Mouse (Mus musculus): ENCODE measurements around the gene Dpep3.

The Dpep3 gene

GRCm38 (mm10) chr8:105981146-105981545, 1.9 kb upstream of the Dpep3 start:
- no peak for DNase-seq (ENCODE audit: low spot score in 2 of 2)

DNA sequence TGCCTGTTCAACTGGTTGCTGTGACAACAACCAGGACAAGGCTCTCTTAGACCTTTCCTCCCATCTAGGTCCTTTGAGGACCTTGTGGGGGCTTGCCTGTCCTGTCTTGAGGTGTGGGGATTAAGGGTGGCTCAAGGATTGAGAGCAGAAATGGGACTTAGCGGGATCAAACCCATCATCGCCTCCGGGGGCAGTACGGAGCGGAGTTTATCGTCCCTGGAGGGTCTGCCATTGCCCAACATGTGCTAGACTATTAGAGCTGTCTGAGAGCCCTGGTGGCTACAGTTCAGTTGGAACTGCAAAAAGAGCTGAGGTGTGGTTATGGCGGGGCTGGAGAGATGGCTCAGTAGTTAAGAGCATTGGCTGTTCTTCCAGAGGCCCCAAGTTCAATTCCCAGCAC, 3.9 kb downstream of the Dpep3 start:
- DNase-seq (ENCODE audit: low spot score in 2 of 2) = no peak

GRCm38 (mm10) chr8:105971019-105971720, 8.1 kb downstream of the Dpep3 start:
- no peak for DNase-seq (ENCODE audit: low spot score in 2 of 2)

- DNase-seq (ENCODE audit: low spot score in 2 of 2) = no peak
These were observed 9.9 kb downstream of the Dpep3 start for GRCm38 (mm10) chr8:105969367-105969766.

DNA sequence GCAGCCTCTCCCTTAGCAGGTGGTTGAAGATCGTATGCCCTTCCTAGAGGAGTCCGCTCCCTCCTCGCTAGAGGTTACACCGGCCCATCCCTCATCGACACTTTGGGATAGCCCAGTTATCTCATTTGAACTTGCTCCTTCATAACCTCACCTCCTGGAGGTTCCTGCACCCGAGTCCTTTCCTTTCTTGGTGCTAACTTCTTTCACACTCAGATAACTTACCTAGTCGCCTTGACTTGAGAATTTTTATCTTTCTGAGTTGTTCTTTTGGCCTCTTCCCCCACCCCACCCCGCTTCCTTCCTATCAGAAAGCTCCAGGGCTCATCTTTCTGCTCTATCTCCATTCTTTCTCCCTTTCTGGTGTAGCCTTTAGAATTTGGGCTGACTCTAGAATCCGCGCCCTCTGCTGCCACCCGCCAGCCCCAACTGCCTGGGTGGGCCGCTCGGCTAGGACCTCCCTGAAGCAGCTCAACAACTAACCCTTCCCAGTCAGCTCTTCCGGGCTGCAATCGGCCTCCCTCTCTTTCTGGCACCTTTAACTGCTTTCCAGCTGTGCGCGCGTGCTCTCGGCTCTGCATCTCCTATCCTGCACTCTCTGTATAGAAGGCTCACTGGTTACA, 12.4 kb downstream of the Dpep3 start:
- peak; percentile 61 to 73 for DNase-seq (ENCODE audit: low spot score in 2 of 2)

- DNase-seq (ENCODE audit: low spot score in 2 of 2) = peak; percentile 76 to 89
These were observed 13.3 kb downstream of the Dpep3 start, which contains the start of gene Slc12a4 for GRCm38 (mm10) chr8:105965905-105966341. Slc12a4 (minus strand) TSS chr8:105966097.

- peak; percentile 62 to 83 for DNase-seq (ENCODE audit: low spot score in 2 of 2)
These were observed 13.8 kb downstream of the Dpep3 start for GRCm38 (mm10) chr8:105965266-105965904.

- DNase-seq (ENCODE audit: low spot score in 2 of 2) = peak in 1 of 2 experiments; percentile 58
These were observed 14.5 kb downstream of the Dpep3 start for GRCm38 (mm10) chr8:105964506-105965265.

GRCm38 (mm10) chr8:105961536-105961935, 17.7 kb downstream of the Dpep3 start:
- no peak for DNase-seq (ENCODE audit: low spot score in 2 of 2)

GRCm38 (mm10) chr8:105961101-105961500, 18.1 kb downstream of the Dpep3 start:
- peak in 1 of 2 experiments; percentile 60 for DNase-seq (ENCODE audit: low spot score in 2 of 2)

GRCm38 (mm10) chr8:105959350-105959749, 19.9 kb downstream of the Dpep3 start:
- DNase-seq (ENCODE audit: low spot score in 2 of 2) = no peak

DNA sequence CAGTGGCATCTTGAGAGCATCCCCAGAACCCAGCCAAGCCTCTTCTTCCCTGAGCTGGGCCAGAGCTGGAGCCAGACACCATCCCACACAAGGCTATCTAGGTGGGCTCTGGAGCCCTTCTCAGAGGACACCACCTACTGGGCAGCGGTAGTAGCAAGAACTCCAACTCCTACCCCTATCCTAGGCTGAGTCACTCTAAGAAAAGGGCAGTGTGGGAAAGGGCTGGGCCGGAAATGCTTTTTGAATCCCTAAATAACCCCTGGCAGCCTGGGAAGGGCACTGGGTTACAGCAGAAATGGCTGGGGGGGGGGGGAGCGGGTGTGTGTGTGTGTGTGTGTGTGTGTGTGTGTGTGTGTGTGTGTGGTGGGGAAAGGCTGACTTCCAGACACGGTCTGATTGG, 21.4 kb downstream of the Dpep3 start:
- no peak for DNase-seq (ENCODE audit: low spot score in 2 of 2)

DNA sequence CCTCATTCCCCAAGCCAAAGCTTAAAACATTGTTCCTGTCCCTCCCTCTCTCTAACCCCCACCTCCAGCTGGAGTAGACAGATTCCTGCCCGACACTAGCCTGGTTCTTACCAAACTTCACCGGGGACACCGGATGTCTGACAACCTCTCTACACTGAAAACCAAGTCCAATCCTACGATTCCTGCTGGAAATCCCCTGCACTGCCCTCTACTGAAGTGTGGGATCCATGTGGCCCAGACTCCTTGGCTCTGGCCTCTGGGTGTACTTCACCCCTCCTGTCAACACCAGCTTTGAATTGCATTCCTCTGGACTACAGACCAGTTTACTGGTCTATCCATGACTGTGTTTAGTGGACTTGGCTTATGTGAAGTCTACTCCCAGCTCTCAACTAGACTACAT, 22.7 kb downstream of the Dpep3 start:
- DNase-seq (ENCODE audit: low spot score in 2 of 2) = no peak

DNA sequence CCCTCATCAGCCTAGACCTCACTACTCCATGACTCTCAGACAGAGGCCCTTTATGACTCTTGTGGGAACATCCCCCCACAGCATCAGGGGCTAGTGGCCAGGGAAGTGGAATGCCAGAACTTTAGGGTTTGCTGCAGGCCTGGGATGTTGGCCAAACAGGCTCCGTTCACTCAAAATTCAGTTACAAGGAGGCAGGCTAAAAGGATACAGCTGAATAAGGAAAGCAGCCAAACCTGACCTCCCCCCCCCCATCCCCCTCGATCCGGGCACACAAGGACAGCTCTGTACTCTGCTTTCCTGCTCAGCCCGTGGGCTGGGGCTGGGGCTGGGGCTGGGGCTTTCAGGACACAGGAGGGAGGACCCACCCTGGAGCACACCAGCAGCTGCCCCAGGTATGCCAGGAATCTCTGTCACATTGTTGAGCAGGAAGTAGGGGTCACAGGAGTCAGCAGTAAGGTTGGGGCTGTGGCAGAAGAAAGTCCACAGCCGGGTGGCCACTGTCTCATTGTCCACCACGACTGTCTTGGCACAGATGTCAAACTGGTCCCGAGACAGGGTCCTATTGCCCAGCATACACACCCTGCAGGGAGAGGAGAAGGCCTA, 28.1 kb downstream of the Dpep3 start:
- DNase-seq (ENCODE audit: low spot score in 2 of 2) = no peak

DNA sequence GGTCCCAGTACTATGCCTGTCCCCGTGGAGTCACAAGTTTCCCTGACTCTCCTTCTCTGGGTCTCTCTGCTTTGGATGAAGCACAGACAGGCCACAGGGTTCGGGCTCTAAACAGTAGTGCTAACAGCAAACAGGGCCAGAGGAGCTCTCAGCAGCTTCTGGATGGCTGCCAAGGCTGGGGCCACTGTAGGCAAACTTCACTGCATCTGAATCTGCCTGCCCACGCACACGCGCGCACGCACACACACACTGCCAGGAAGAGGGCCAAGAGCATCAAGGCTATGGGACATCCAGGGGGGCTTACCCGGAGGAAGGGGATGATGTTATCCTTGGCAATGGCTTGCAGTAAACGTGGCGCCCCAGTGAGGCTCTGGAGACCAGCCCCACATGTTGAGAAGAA, 29.9 kb downstream of the Dpep3 start:
- DNase-seq (ENCODE audit: low spot score in 2 of 2) = no peak

GRCm38 (mm10) chr8:105943321-105943739, 35.9 kb downstream of the Dpep3 start, which contains the start of gene Lcat:
Lcat (minus strand) TSS chr8:105943382.
- no peak for DNase-seq (ENCODE audit: low spot score in 2 of 2)

DNA sequence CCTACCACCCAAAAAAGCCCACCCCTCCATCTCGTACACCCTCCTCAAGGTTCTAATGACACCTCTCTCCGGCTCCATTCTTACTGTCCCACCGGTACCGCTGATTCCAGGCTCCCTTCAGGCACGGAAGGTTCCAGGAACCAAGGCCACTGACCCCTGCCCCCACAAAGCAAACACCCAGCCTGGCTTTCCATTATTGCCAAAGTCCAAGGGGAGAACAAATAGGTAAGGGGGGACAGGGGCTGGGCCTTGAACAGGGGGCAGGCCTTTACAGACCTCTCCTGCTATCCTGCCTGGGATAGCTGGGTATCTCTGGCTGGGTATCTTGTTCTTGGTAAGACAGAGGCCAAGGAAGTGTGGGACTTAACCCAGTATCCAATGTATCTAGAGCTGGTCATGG, 36.7 kb downstream of the Dpep3 start:
- DNase-seq (ENCODE audit: low spot score in 2 of 2) = no peak

GRCm38 (mm10) chr8:105942026-105942425, 37.2 kb downstream of the Dpep3 start:
- DNase-seq (ENCODE audit: low spot score in 2 of 2) = no peak

DNA sequence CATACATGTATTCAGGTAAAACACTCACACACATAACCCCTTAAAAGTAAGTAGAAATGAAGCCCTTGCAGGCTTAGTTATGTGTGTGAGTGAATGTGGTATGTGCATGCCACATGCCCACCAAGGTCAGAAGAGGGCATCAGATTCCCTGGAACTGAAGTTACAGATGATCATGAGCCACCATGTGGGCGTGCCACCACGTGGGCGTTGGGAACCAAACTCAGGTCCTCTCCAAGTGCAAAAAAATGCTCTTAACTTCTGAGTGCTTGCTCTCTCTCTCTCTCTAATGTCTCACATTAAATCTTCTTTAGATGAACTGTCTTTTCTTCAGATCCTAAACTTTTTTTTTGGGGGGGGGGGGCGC, 40.9 kb downstream of the Dpep3 start, which contains the start of gene Psmb10:
Gene Psmb10 (minus strand): TSS at position 139 of the 364 bp plus-strand sequence.
- no peak for DNase-seq (ENCODE audit: low spot score in 2 of 2)

GRCm38 (mm10) chr8:105937496-105938305, 41.5 kb downstream of the Dpep3 start:
- peak; percentile 44 to 75 for DNase-seq (ENCODE audit: low spot score in 2 of 2)

Measured in spleen, postnatal 4 days (tissue).